ENCODE assay signal across 9 mouse cellular contexts in genomic region chrX:11444261-11444725, GRCm38 (mm10).
DNase-seq lines count a peak whose midpoint lies in the region; ATAC-seq lines count a peak whose summit lies in the region.
"Had no signal": no experiment of that assay in that cellular context is flagged by ENCODE, and none has a peak within 500 bp of the region (broad histone marks: within the 10 kb centered on the region; RNA-seq: fewer than 3 reads in every experiment).

No protein-coding gene starts in this region.

- no peaks in the 10 kb centered on the region for H3K9me3 ChIP-seq in heart, embryonic 11.5 days (replicated peaks; ENCODE audit: control insufficient read depth, low read length)
- no peaks in the 10 kb centered on the region for H3K9me3 ChIP-seq in forebrain, embryonic 12.5 days

- no peak overlapping the region for H3K4me3 ChIP-seq in heart, embryonic 11.5 days (ENCODE audit: low read depth, low read length)
- H3K4me3 ChIP-seq in forebrain, embryonic 12.5 days (replicated peaks) = no peak overlapping the region

- WGBS in heart, embryonic 11.5 days (ENCODE audit: insufficient replicate concordance) = 53% methylated on average over 10 of the region's 10 CpGs
- 81% methylated on average over 10 of the region's 10 CpGs for WGBS in forebrain, embryonic 12.5 days

- 0 out of 2 replicates have a peak, but pooled peaks cover 5% of the 10 kb centered on the region for H3K27me3 ChIP-seq in heart, embryonic 11.5 days (ENCODE audit: control insufficient read depth, insufficient read depth, low read length)
- H3K27me3 ChIP-seq in forebrain, embryonic 12.5 days = peaks cover 26% of the 10 kb centered on the region; the same call in 1 of the 2 replicates

- DNase-seq in heart, adult 18-20 months = peak; percentile 53 to 62
- DNase-seq in adrenal gland, postnatal 36 days = peak; percentile 58 to 61
- DNase-seq in heart, adult 9 months (ENCODE audit: low spot score in 2 of 2) = peak; percentile 31 to 44
- peak; percentile 84 for DNase-seq in kidney, postnatal 10 days
- no peak for DNase-seq in frontal cortex, adult 2 months (ENCODE audit: extremely low spot score in 1 of 2, low spot score in 1 of 2)
- DNase-seq in thymus, postnatal 25 days = no peak

- H3K4me1 ChIP-seq in heart, embryonic 11.5 days (ENCODE audit: control insufficient read depth, insufficient read depth, low read length) = no peaks in the 10 kb centered on the region
- H3K4me1 ChIP-seq in forebrain, embryonic 12.5 days = no peaks in the 10 kb centered on the region

- no peaks in the 10 kb centered on the region for H3K36me3 ChIP-seq in heart, embryonic 11.5 days (ENCODE audit: control insufficient read depth, insufficient read depth, low read length)
- H3K36me3 ChIP-seq in forebrain, embryonic 12.5 days (replicated peaks) = no peaks in the 10 kb centered on the region

- ATAC-seq in heart, embryonic 11.5 days (replicated peaks; ENCODE audit: insufficient number of reproducible peaks, low FRiP score, low TSS enrichment) = no peak
- no peak for ATAC-seq in forebrain, embryonic 12.5 days (ENCODE audit: low FRiP score)
- ATAC-seq: inflammation-experienced regulatory T-cells, adult 6 months had no signal

- H3K27ac ChIP-seq in heart, embryonic 11.5 days (ENCODE audit: low read depth, low read length) = no peak overlapping the region
- H3K27ac ChIP-seq in forebrain, embryonic 12.5 days = no peak overlapping the region

- H3K9ac ChIP-seq in heart, embryonic 11.5 days (ENCODE audit: low read depth, low read length) = no peak overlapping the region
- no peak overlapping the region for H3K9ac ChIP-seq in forebrain, embryonic 12.5 days

- no peak overlapping the region for H3K4me2 ChIP-seq in heart, embryonic 11.5 days
- no peak overlapping the region for H3K4me2 ChIP-seq in forebrain, embryonic 12.5 days

Comparison
In these comparisons a context has a peak if more than half of its experiments do, and no peak if none do; other contexts are left out.
1. DNase-seq: peak in heart, adult 18-20 months (2 of 2), adrenal gland, postnatal 36 days (2 of 2), heart, adult 9 months (2 of 2) and kidney, postnatal 10 days (single experiment); none in frontal cortex, adult 2 months (0 of 2) and thymus, postnatal 25 days (single experiment).